Mouse (Mus musculus): ENCODE data around the gene Olfm2. TPM values are rescaled to one million over a fixed set of nuclear protein-coding genes. Genes with fewer than 3 reads are reported as not detected.
"Not testable (repeated sequence)": the region's sequence is repeated elsewhere in the genome, so short reads cannot be mapped to it uniquely, and the experiment has no call there.

The Olfm2 gene
- polyA plus RNA-seq, 1 experiment = 126 TPM

DNA sequence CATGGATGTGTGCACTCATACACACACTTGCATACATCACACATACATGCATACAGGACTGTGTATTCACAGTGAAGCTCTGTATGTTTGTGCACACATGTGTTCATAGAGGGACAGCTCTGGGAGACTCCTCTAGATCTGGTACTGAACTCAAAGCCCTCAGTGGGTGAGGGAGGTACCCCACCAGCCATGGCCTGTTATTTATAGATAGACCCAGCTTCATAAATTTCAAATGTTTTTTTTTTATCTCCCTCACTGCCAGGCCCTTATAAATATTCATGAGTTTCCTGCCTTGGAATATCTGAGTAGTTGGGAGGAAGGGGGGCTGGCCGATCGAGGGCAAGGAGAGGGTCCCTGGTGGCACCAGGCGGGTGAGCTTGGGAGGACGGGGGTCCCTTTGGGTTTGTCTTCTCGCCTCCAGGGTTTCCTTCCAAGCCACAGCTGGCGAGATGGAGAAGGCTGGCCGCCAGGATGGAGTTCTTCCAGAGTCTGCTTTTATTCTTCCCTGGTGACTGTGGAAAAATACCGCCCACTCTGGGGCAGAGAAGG lies 42.2 kb downstream of the Olfm2 start:
- DNase-seq (ENCODE audit: extremely low spot score in 1 of 2, low spot score in 1 of 2) = peak in 1 of 2 experiments; percentile 66

DNA sequence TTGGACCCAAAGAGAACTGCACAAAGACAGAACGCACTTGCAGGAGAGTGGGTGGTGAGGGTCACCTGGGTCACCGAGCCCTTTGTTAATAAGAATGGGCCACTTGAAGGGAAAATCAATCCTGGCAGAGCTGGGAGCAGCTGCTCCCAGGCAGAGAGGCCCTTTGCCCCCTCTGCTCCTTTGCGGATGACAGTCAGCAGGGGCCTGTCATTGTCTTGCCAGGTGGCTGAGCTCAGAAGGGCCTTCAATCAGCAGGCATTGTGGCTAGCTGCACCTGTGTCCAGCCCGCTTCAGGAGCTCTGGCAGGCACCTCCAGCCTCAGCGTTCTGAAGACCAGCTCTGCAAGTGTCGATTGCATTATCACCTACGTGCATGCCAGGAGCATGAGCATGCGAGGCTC lies 48.7 kb downstream of the Olfm2 start:
- DNase-seq (ENCODE audit: extremely low spot score in 1 of 2, low spot score in 1 of 2) = no peak

GRCm38 (mm10) chr9:20696107-20696712 lies 49.9 kb downstream of the Olfm2 start:
- no peak for DNase-seq (ENCODE audit: extremely low spot score in 1 of 2, low spot score in 1 of 2)

- DNase-seq (ENCODE audit: extremely low spot score in 1 of 2, low spot score in 1 of 2) = no peak
Measured at GRCm38 (mm10) chr9:20694721-20695235, 51.4 kb downstream of the Olfm2 start.

DNA sequence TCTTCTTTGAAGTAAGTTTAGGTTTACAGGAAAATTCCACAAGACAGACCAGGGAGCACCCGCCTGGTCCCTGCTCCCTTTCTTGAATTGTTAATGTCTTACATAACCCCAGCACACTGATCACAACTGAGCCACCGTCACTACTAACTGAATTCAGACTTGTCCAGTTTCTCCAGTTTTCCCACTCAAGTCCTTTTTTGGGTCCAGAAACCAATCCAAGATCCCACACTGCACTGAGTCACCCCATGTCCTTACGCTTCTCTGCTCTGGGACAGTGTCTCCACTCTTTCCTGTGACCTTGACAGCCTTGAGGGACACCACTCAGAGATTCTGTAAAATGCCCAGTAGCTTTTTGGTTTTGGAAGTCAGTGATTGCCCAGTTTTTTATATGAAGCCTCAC lies 53.3 kb downstream of the Olfm2 start:
- DNase-seq (ENCODE audit: extremely low spot score in 1 of 2, low spot score in 1 of 2) = no peak

GRCm38 (mm10) chr9:20690449-20690848 lies 55.7 kb downstream of the Olfm2 start:
- not testable (repeated sequence) for DNase-seq (ENCODE audit: extremely low spot score in 1 of 2, low spot score in 1 of 2)

- no peak for DNase-seq (ENCODE audit: extremely low spot score in 1 of 2, low spot score in 1 of 2)
Measured at GRCm38 (mm10) chr9:20689913-20690312, 56.2 kb downstream of the Olfm2 start.

DNA sequence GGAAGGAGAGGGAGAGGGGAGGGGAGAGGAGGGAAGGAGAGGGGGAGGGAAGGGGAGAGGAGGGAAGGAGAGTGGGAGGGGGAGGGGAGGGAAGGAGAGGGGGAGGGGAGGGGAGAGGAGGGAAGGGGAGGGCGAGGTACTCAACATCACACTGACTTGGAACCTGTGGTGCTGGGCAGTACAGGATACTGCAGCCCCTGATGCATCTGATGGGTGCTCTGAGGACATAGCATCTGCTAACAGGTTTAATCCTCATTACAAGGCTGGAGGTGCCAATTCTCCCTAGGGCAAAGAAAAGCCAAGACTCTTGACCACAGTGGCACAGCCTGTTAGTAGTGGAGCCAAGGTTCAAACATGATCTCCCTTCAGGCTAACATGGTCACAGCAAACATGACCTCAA lies 56.7 kb downstream of the Olfm2 start:
- DNase-seq (ENCODE audit: extremely low spot score in 1 of 2, low spot score in 1 of 2) = no peak

DNA sequence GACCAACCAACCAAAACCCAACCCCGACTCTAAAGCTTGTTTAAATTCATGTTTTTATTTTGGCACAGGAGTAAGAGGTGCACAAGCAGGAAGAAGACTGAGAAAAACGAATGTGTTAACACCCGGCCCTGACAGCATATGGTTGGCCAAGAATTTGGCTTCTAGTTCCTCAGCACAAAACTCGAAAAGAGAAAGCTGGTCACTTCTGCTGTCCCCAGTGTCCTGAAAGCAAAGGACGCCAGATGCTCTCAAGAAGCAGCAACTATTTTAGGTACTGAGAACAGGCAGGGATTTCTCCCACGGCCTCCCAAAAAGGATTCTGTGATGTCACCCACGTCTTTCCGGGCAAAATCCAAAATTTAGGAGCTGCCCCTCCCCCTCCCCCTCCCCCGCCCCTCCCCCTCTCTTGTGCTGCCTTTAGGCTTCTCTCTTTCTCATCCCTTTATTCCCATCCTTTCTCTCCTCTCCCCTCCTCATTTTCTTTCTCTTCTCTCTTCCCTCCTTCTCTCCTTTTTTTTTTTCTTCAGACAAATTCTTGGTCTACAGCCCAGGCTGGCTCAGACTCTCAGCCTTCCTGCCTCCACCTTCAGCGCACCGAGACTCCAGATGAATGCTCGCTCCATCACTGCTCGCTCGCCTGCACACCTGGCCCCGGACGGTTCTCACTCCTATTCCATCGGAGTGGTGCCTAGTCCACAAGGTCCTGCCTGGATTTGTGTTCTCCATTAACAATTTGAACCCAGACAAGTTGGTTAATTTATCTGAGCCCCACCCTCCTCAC lies 60.9 kb downstream of the Olfm2 start:
- DNase-seq (ENCODE audit: extremely low spot score in 1 of 2, low spot score in 1 of 2) = peak; percentile 82 to 86

GRCm38 (mm10) chr9:20682389-20682722 lies 63.8 kb downstream of the Olfm2 start:
- no peak for DNase-seq (ENCODE audit: extremely low spot score in 1 of 2, low spot score in 1 of 2)

DNA sequence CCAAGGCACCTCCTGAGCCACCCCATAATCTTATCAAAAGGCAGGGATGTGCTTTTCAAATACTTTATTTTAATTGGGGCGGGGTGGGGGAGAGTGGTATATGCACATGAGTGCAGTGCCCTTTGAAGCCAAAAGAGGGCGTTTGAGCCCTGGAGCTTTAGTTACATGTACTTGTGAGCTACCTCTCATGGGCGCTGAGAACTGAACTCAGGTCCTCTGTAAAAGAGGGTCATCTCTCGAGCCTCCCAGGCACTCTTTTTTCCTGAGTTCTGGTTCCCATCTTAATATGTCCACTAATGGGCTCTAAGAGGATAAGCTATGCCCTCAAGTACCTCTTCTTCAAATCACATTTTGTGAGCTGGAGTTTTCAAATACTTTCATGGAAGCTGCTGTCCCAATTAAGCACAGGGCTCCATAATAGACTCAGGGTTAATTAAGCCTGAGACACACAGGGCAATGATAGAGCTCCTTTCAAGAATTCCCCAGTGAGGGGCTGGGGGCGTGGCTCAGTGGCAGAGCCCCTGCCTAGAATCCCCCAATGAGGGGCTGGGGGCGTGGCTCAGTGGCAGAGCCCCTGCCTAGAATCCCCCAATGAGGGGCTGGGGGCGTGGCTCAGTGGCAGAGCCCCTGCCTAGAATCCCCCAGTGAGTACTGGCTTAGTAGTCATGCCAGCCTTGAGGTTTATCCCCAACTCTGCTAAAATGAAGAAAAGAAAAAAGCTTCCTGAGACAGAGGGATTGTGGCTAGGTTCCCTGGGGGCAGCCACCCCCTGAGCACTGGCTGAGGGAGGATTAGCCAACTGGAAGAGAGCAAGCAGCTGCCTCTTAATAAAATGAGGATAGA lies 64.4 kb downstream of the Olfm2 start:
- DNase-seq (ENCODE audit: extremely low spot score in 1 of 2, low spot score in 1 of 2) = no peak

DNA sequence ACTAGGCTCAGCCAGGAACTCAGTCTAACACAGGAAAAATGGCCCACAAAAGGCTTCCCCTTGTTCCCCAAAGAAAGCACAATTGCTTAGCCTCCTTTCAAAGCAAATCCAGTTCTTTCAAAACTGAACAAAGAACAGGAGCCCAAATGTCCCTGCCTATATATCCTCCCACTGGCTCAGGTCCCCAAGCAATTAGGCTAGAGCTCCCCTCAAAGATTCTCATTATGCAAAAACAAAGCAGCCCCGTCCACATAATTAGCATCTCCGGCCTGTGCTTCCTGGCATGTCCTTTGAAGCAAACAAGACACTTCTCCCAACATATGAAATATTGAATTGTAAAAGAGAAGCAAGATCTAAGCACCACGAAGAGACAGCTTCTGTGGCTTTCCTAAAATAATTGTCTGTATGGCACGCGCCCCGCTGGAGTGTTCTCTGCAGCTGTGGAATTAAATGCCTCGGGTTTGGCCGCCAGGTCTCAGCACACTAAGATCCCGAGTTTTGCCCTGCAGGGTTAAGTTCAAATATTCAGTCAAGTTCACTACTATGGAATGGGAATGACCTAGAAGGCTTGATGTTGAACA lies 65.7 kb downstream of the Olfm2 start:
- DNase-seq (ENCODE audit: extremely low spot score in 1 of 2, low spot score in 1 of 2) = no peak

DNA sequence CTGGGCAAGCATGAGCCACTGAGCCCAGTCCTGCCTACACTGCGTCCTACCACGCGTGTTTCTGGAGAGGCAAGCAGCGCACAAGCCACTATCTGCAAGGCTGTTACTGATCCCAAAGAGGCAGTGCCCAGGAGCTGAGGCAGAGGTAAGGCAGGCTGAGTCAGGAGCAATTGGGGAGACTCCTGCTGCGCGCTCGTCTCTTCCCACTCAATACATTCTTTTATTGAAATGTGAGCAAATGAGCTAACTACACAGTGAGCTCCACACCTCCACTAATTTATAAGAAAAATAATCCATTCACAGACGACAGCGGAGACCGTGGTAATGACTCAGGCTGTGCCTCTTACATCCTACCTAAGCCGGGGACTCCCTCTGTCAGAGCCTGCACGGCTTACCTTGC lies 68.3 kb downstream of the Olfm2 start:
- DNase-seq (ENCODE audit: extremely low spot score in 1 of 2, low spot score in 1 of 2) = peak in 1 of 2 experiments; percentile 51

GRCm38 (mm10) chr9:20672047-20672446 lies 74.1 kb downstream of the Olfm2 start:
- no peak for DNase-seq (ENCODE audit: extremely low spot score in 1 of 2, low spot score in 1 of 2)

DNA sequence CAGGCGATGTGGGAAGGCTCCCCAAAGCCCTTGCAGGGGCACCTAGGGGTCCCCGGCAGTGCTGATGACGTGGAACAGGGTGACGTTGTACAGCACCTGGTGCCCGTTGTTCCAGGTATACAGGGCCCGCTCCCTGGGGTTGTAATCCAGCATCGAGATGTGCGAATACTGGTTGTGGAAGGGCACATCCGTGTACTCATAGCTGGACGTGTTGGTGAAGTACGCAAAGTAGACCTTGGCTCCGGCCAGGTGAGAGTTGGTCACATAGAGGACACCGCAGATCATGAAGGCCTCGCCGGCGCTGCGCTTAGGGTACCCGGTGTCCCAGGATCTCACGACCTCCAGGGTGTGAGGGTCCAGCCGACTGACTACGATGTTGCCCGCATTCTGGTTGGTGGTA lies 78.1 kb downstream of the Olfm2 start:
- DNase-seq (ENCODE audit: extremely low spot score in 1 of 2, low spot score in 1 of 2) = no peak

DNA sequence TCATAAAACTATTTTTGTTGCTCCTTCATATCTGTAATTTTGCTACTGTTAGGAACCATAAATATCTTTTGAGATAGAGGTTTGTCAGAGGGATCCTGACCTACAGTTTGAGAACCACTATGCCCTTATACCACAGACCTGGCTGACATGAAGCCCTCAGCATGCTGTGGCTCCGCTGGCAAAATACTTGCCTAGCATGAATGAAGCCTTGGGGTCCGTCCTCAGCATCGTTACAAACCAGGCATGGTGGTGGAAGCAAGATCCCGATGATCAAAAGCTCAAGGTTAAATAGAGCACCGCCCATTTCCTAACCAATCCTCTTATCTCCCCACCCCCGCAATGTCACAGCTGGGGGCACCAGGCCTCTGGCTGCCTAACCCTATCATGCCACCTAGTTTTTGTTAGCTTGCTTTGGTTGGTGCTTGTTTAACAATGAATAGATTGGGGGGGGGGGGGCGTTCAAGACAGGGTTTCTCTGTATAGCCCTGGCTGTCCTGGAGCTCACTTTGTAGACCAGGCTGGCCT lies 79.6 kb downstream of the Olfm2 start:
- no peak for DNase-seq (ENCODE audit: extremely low spot score in 1 of 2, low spot score in 1 of 2)

DNA sequence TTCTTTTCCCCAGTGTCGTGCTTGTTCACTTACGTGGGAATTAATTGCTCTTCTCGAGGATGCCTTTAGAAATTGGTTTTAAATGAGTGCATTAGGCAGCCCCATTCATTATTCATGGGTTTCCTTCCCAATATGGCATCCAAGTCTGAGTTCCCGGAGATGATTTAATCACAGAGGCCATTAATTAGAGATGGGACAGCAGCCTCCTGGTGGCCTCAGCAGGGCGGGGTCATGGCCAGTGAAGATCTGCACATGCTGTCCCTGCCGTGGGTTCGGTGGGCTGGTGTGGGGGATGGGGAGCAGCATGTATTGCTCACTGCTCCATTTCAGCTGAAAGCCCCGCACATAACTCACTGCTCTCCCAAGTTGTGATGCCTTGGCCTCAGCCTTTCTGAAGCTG lies 80.2 kb downstream of the Olfm2 start:
- DNase-seq (ENCODE audit: extremely low spot score in 1 of 2, low spot score in 1 of 2) = no peak

DNA sequence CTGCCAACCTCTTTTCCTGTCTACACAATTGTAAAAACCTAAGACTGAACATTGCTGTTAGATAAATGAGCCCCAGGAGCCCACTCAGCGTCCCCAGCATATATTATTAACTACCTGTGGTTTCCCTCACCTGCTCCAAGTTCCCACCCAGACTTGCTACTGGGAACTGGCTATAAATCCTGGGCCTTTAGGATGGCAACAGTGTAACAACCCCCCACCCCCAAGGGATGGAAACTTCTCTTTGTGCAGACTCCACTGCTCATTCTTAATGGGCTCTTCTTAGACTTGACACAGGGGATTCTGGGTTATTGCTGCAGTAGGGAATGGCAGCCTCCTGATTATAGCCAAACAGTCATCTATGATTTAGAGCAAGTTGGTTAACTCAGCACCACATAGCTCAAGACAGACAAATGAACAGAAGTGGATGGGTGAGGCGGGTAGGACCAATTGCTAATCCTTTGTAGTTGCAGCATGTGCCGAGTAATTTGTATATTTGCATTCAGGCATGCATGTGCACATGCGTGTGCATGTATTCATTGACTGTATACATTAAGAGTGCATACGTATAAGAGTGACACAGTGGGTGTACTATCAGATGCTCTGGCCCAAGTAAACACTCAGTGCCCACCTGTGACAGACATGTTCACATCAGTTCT lies 81.0 kb downstream of the Olfm2 start:
- DNase-seq (ENCODE audit: extremely low spot score in 1 of 2, low spot score in 1 of 2) = no peak

- DNase-seq (ENCODE audit: extremely low spot score in 1 of 2, low spot score in 1 of 2) = no peak
Measured at GRCm38 (mm10) chr9:20664366-20664765, 81.8 kb downstream of the Olfm2 start.

DNA sequence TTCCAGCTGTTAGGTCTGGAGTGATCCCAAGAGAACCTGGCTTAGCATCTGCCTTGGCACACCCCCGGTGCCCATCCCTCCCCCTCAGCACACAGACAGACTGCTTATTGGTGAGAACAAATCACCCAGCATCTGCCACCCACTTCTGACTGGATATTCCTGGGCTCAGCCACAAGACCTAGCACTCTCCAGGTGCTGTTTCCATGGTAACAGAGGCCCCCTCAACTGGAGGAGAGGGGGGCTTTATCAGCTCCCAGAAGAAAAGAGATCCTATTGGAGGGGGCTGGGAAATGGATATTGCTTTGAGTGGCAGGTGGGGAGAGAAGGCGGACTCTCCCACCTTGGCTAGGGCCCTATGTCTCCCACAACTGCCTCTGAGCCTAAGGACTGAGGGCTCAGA lies 82.2 kb downstream of the Olfm2 start:
- DNase-seq (ENCODE audit: extremely low spot score in 1 of 2, low spot score in 1 of 2) = peak; percentile 81 to 85
